Mouse (Mus musculus) ES-Bruce4 (cell line): ENCODE results near the gene Atad5.

Experiments used
- CTCF ChIP-seq: IDR thresholded peaks from one replicate; pipeline ENCODE4 v1.8.1; 2011; ENCODE audit warnings: low read depth, low read length
- POLR2A ChIP-seq: IDR thresholded peaks from one replicate; pipeline ENCODE4 v1.8.1; 2011; ENCODE audit warnings: low read length; ENCODE audit not compliant: insufficient read depth

GRCm38 (mm10) chr11:80161041-80161440 lies 71.8 kb downstream of the Atad5 start:
- no peak for TF ChIP-seq POLR2A
- TF ChIP-seq CTCF = no peak
